Mouse (Mus musculus): ENCODE measurements around the gene Madcam1.

Madcam1 gene

GRCm38 (mm10) chr10:79649070-79649751 lies 15.1 kb upstream of the Madcam1 start:
- H3K36me3 ChIP-seq (ENCODE audit: control insufficient read depth, insufficient read depth, low read length, poor library complexity, severe bottlenecking): no peaks in the 10 kb centered on the region
- peak; percentile 85 for DNase-seq (ENCODE audit: low read depth, low spot score)
- H3K27me3 ChIP-seq (ENCODE audit: control insufficient read depth, insufficient read depth, low read length, poor library complexity, severe bottlenecking): no peaks in the 10 kb centered on the region

DNA sequence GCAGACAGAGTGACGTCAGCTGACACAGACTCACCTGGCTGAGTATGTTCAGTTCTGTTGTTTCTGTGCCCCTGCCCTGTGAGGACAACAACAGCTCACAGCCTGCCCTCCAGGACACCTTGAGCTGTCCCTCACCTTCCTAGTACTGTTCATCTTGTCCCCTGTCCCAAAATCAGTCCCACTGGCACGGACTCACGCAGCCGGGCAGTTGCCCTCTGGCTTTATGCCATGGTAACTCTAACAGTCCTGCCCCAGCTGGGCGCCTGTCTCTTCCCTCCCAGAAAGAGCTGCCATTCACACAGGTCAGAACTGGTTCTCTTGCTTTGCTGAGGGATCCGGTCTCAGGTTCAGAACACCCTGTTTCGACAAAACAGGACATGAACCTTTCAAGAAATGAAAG lies 11.6 kb upstream of the Madcam1 start:
- H3K36me3 ChIP-seq (ENCODE audit: control insufficient read depth, insufficient read depth, low read length, poor library complexity, severe bottlenecking): no peaks in the 10 kb centered on the region
- H3K27me3 ChIP-seq (ENCODE audit: control insufficient read depth, insufficient read depth, low read length, poor library complexity, severe bottlenecking): no peaks in the 10 kb centered on the region; the same call in 1 of the 2 replicates
- no peak for DNase-seq (ENCODE audit: low read depth, low spot score)

- DNase-seq (ENCODE audit: low read depth, low spot score): no peak
- H3K36me3 ChIP-seq (ENCODE audit: control insufficient read depth, insufficient read depth, low read length, poor library complexity, severe bottlenecking): no peaks in the 10 kb centered on the region
- H3K27me3 ChIP-seq (ENCODE audit: control insufficient read depth, insufficient read depth, low read length, poor library complexity, severe bottlenecking): no peaks in the 10 kb centered on the region; the same call in 1 of the 2 replicates
Observed at GRCm38 (mm10) chr10:79654946-79655395, 9.4 kb upstream of the Madcam1 start.

DNA sequence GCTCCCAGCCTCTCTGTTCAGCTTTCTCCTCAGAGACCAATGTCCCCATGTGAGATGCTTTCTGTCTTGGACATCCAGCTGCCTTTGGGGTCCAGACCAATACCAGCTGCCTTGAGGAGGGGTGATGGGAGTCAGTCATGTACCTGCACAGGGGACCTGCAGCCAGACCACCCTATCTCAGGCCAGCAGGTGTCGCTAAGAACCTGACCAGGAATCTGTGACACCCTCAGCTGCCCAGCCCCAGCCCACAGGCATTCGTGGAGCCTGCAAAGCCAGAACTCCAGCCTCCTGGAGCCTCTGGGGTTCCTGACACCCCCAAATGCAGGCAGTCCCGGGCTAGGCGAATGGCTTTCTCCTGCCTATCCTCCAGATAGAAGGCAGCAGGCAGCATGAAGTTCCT lies 5.5 kb upstream of the Madcam1 start:
- peak; percentile 47 for DNase-seq (ENCODE audit: low read depth, low spot score)
- Histone ChIP-seq H3K27me3 (ENCODE audit: control insufficient read depth, insufficient read depth, low read length, poor library complexity, severe bottlenecking) (no peaks in the 10 kb centered on the region; the same call in 1 of the 2 replicates), H3K36me3 (ENCODE audit: control insufficient read depth, insufficient read depth, low read length, poor library complexity, severe bottlenecking) (no peaks in the 10 kb centered on the region)

DNA sequence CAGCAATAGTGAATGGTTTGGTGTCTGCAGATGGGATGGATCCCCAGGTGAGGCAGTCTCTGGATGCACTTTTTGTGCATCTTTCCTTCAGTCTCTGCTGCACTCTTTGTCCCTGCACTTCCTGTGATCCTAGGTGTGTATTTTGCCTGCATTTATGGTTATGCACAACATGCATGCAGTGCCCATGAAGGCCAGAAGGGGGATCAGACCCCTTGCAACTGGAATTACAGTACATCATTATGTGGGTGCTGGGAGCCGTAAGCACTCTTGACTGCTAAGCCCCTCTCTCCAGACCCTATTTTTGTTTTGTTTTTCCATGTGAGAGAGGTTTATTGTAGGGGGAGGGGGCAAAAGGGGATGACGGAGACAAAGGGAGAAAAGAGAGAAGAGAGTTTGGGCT lies 4.1 kb upstream of the Madcam1 start:
- peak; percentile 30 for DNase-seq (ENCODE audit: low read depth, low spot score)
- H3K27me3 ChIP-seq (ENCODE audit: control insufficient read depth, insufficient read depth, low read length, poor library complexity, severe bottlenecking): no peaks in the 10 kb centered on the region; the same call in 1 of the 2 replicates
- H3K36me3 ChIP-seq (ENCODE audit: control insufficient read depth, insufficient read depth, low read length, poor library complexity, severe bottlenecking): no peaks in the 10 kb centered on the region

- no peaks in the 10 kb centered on the region for H3K27me3 ChIP-seq (ENCODE audit: control insufficient read depth, insufficient read depth, low read length, poor library complexity, severe bottlenecking)
- no peaks in the 10 kb centered on the region for H3K36me3 ChIP-seq (ENCODE audit: control insufficient read depth, insufficient read depth, low read length, poor library complexity, severe bottlenecking)
- no peak for DNase-seq (ENCODE audit: low read depth, low spot score)
Observed at GRCm38 (mm10) chr10:79661861-79662260, 2.5 kb upstream of the Madcam1 start.

DNA sequence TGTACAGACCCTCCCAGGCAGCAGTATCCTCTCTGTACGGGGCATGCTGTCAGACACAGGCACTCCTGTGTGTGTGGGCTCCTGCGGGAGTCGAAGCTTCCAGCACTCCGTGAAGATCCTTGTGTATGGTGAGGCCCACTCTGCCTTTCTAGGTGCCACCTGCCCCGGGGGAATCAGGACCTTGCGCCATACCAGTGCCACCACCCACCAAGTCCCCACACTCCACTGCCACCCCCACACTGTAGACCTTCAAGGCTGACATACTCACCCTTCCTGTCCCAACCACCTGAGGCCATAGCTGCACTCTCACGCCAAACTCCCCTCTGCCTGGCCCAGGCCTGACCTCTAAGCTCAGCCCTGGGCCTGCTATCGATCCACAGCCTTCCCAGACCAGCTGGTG lies 692 bp downstream of the Madcam1 start:
- Histone ChIP-seq H3K36me3 (ENCODE audit: control insufficient read depth, insufficient read depth, low read length, poor library complexity, severe bottlenecking) (no peaks in the 10 kb centered on the region), H3K27me3 (ENCODE audit: control insufficient read depth, insufficient read depth, low read length, poor library complexity, severe bottlenecking) (no peaks in the 10 kb centered on the region)
- no peak for DNase-seq (ENCODE audit: low read depth, low spot score)

DNA sequence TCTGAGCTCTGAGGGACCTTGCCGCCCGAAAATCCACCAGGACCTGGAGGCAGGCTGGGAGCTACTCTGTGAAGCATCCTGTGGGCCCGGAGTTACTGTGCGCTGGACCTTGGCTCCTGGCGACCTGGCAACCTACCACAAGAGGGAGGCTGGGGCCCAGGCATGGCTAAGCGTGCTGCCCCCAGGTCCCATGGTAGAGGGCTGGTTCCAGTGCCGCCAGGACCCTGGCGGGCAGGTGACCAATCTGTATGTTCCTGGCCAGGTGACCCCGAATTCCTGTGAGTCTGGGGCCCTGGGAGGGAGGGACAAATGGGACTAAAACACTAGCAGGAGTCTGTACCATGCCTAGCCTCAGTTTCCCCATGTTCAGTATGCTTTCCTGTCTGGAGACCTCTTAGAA lies 2.1 kb downstream of the Madcam1 start:
- Histone ChIP-seq H3K27me3 (ENCODE audit: control insufficient read depth, insufficient read depth, low read length, poor library complexity, severe bottlenecking) (no peaks in the 10 kb centered on the region), H3K36me3 (ENCODE audit: control insufficient read depth, insufficient read depth, low read length, poor library complexity, severe bottlenecking) (no peaks in the 10 kb centered on the region)
- DNase-seq (ENCODE audit: low read depth, low spot score): no peak

GRCm38 (mm10) chr10:79668076-79668475 lies 3.7 kb downstream of the Madcam1 start:
- H3K36me3 ChIP-seq (ENCODE audit: control insufficient read depth, insufficient read depth, low read length, poor library complexity, severe bottlenecking): no peaks in the 10 kb centered on the region
- no peaks in the 10 kb centered on the region for H3K27me3 ChIP-seq (ENCODE audit: control insufficient read depth, insufficient read depth, low read length, poor library complexity, severe bottlenecking)
- DNase-seq (ENCODE audit: low read depth, low spot score): no peak

- Histone ChIP-seq H3K36me3 (ENCODE audit: control insufficient read depth, insufficient read depth, low read length, poor library complexity, severe bottlenecking) (no peaks in the 10 kb centered on the region), H3K27me3 (ENCODE audit: control insufficient read depth, insufficient read depth, low read length, poor library complexity, severe bottlenecking) (no peaks in the 10 kb centered on the region)
- peak; percentile 94 for DNase-seq (ENCODE audit: low read depth, low spot score)
Observed at GRCm38 (mm10) chr10:79668771-79669575, 4.6 kb downstream of the Madcam1 start, which contains the start of gene Tpgs1. TSS of gene Tpgs1 (plus strand) at chr10:79669369.

DNA sequence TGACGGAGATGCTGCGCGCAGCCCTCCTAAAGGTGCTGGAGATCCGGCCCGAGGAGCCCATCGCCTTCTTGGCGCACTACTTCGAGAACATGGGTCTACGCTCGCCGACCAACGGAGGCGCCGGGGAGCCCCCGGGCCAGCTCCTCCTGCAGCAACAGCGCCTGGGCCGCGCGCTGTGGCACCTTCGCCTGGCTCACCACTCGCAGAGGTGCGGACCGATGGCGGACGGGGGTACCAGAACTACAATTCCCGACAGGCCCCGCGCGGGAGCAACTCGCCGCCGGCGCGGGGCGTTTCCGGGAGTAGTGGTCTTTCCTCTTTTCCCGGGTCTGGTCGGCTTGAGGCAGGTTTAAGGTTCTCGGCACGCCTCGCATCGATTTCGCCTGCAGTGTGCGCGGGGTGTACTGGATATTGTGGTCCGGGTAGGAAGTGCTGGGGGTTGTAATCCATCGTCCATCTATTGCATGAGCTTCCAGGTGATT lies 5.3 kb downstream of the Madcam1 start:
- H3K27me3 ChIP-seq (ENCODE audit: control insufficient read depth, insufficient read depth, low read length, poor library complexity, severe bottlenecking): no peaks in the 10 kb centered on the region
- DNase-seq (ENCODE audit: low read depth, low spot score): peak; percentile 56
- H3K36me3 ChIP-seq (ENCODE audit: control insufficient read depth, insufficient read depth, low read length, poor library complexity, severe bottlenecking): no peaks in the 10 kb centered on the region

- H3K36me3 ChIP-seq (ENCODE audit: control insufficient read depth, insufficient read depth, low read length, poor library complexity, severe bottlenecking): no peaks in the 10 kb centered on the region
- DNase-seq (ENCODE audit: low read depth, low spot score): no peak
- H3K27me3 ChIP-seq (ENCODE audit: control insufficient read depth, insufficient read depth, low read length, poor library complexity, severe bottlenecking): no peaks in the 10 kb centered on the region
Observed at GRCm38 (mm10) chr10:79670071-79670888, 5.9 kb downstream of the Madcam1 start.

DNA sequence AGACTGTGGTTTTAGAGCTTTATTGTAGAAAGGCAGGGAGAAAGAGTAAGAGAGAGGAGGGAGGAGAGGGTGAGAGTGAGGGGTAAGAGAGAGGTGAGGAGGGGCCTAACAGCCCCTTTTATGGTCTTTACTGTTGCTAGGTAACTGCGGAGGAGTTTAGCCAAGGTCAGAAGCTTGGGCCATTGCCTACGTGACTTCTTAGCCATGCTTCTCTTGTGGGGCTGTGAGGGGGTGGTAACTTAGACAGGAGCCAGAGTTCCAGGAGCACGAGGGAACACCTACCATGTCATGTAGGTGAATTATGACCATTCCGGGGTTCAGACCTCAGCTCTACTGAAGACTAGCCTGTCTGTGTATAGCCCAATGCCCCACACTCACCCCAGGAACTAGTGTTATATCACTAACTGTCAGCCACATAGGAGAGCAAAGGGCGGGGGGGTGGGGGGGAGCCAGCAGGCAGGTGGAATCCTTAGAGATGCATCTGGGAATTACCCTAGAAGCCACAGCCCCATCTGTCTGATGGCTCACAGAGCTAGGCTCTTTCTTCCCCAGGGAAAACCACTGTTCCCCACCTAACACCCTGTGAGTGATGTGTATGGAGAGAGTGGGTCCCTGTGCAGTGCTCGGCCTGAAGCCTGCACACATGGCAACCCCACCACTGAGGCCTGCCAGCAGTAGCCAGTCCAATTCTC lies 7.2 kb downstream of the Madcam1 start:
- no peaks in the 10 kb centered on the region for H3K36me3 ChIP-seq (ENCODE audit: control insufficient read depth, insufficient read depth, low read length, poor library complexity, severe bottlenecking)
- no peak for DNase-seq (ENCODE audit: low read depth, low spot score)
- H3K27me3 ChIP-seq (ENCODE audit: control insufficient read depth, insufficient read depth, low read length, poor library complexity, severe bottlenecking): no peaks in the 10 kb centered on the region

DNA sequence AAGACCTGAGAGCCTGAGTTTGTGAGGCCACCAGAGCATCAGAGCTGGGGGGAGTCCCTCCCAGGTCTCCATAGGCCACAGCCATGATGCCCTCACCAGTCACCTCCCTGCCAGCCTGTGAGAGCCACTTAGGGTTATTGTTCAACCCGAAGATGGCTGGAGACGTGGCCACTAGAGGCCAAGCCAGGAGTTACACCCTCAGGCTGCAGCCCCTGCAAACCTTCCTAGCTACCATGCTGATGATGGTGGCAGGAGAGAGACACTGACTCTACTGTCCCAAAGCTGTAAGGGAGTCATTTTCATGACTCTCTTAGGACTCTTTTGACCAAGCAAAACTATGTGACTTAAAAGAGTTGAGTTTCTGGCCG lies 7.7 kb downstream of the Madcam1 start:
- no peak for DNase-seq (ENCODE audit: low read depth, low spot score)
- no peaks in the 10 kb centered on the region for H3K36me3 ChIP-seq (ENCODE audit: control insufficient read depth, insufficient read depth, low read length, poor library complexity, severe bottlenecking)
- H3K27me3 ChIP-seq (ENCODE audit: control insufficient read depth, insufficient read depth, low read length, poor library complexity, severe bottlenecking): no peaks in the 10 kb centered on the region
